Mouse (Mus musculus) heart, postnatal 0 days (tissue): ENCODE results near the gene Rps8. TPM values are rescaled to one million over a fixed set of nuclear protein-coding genes. Genes with fewer than 3 reads are reported as not detected.

Experiments used
- ATAC-seq: fragments of 200-750 bp; cut with Nextera tagmentation; 2 replicates; pipeline ENCODE4 v1.8.0; 2017; ENCODE audit warnings: low read depth, moderate number of reproducible peaks, moderate library complexity; ENCODE audit not compliant: insufficient read depth
- DNase-seq: peaks from one replicate; pipeline ENCODE4 v3.0.0-alpha.2; 2016; ENCODE audit warnings: low spot score
- H3K27ac ChIP-seq: fragments of 300-500 bp; sonication (generic); 2 replicates; pipeline ENCODE4 v1.5.1; 2014; ENCODE audit warnings: low read depth, mild to moderate bottlenecking
- H3K27me3 ChIP-seq: fragments of 300-500 bp; sonication (generic); 2 replicates; pipeline ENCODE4 v1.6.1; 2014; ENCODE audit warnings: low read length, mixed read lengths; ENCODE audit not compliant: control insufficient read depth, insufficient read depth
- H3K36me3 ChIP-seq: fragments of 300-500 bp; sonication (generic); replicated peaks from 2 replicates; pipeline ENCODE4 v1.6.1; 2014; ENCODE audit warnings: low read length, mixed read lengths; ENCODE audit not compliant: control insufficient read depth, insufficient read depth
- H3K4me1 ChIP-seq: fragments of 300-500 bp; sonication (generic); 2 replicates; pipeline ENCODE4 v1.6.1; 2014; ENCODE audit warnings: antibody characterized with exemption; ENCODE audit not compliant: control insufficient read depth, insufficient read depth
- H3K4me2 ChIP-seq: fragments of 300-500 bp; sonication (generic); 2 replicates; pipeline ENCODE4 v1.6.1; 2014; ENCODE audit warnings: low read depth, mild to moderate bottlenecking, low read length, moderate library complexity
- H3K4me3 ChIP-seq: fragments of 300-500 bp; sonication (generic); 2 replicates; pipeline ENCODE4 v1.5.1; 2014; ENCODE audit warnings: low read depth, low read length
- H3K9ac ChIP-seq: fragments of 300-500 bp; sonication (generic); replicated peaks from 2 replicates; pipeline ENCODE4 v1.6.1; 2014; ENCODE audit warnings: low read depth, low read length, mixed read lengths
- H3K9me3 ChIP-seq: fragments of 300-500 bp; sonication (generic); replicated peaks from 2 replicates; pipeline ENCODE4 v1.6.1; 2016; ENCODE audit warnings: low read length; ENCODE audit not compliant: control insufficient read depth
- CTCF ChIP-seq: IDR thresholded peaks from 2 replicates; pipeline ENCODE4 v1.5.1; 2016; ENCODE audit warnings: antibody characterized with exemption, control low read depth, low read depth
- EP300 ChIP-seq: IDR thresholded peaks from 2 replicates; pipeline ENCODE4 v1.6.1; 2016; ENCODE audit warnings: antibody characterized with exemption, low read depth
- WGBS: fragments of 180-500 bp; shearing (Covaris S2); extraction: QIAGEN DNeasy Blood & Tissue Kit; methylation state at CpG from one replicate; pipeline ENCODE4 v1.1.7; 2014; 5-methylcytosine and 5-hydroxymethylcytosine counted together
- polyA plus RNA-seq: library from polyadenylated mRNA; unstranded; fragments of >200 nt; fragmentation: Nextera tagmentation; extraction: Ambion mirVana; gene quantifications from 2 replicates; pipeline ENCODE4 v1.2.1, GENCODE M21; 2015
- total RNA-seq: library from RNA; depleted of rRNA; stranded (reverse); fragments of >200 nt; gene quantifications from 2 replicates; pipeline ENCODE4 v1.2.3, GENCODE M21; 2014; ENCODE audit warnings: low replicate concordance

Gene Rps8
- total and polyA plus RNA-seq, 2 experiments from 2014 or later, result 456 to 752 TPM

DNA sequence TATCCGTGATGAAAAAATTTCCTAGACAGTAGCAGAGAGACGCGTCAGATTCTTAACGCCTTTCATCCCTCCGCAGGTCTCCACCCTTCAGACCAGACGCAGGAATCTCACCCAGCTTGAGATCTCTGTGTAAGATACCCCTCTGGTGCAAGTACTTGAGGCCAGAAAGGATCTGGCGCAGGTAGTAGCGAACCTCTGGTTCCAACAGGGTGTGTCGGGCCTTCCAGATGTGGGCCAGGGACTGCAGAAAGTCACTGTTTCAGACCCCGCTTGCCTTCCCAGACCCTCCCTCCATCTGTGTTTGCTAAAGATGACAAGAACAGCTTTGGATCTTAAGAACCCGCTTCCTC, 23.3 kb downstream of the Rps8 start:
- TF ChIP-seq EP300 (no peak), CTCF (no peak)
- DNase-seq (no peak), ATAC-seq (no peak)
- Histone ChIP-seq H3K4me1 (0 out of 2 replicates have a peak, but pooled peaks cover 4% of the 10 kb centered on the region), H3K27me3 (peaks cover 9% of the 10 kb centered on the region; the same call in 1 of the 2 replicates), H3K4me2 (peak overlapping the region; percentile 78), H3K9me3 (no peaks in the 10 kb centered on the region), H3K27ac (no peak overlapping the region), H3K9ac (no peak overlapping the region), H3K36me3 (0 out of 2 replicates have a peak, but pooled peaks cover 8% of the 10 kb centered on the region), H3K4me3 (peak overlapping the region; percentile 70)
- WGBS, result 34% methylated on average over 11 of the region's 11 CpGs

GRCm38 (mm10) chr4:117131890-117132793, 23.9 kb downstream of the Rps8 start:
- 0 out of 2 replicates have a peak, but pooled peaks cover 8% of the 10 kb centered on the region for H3K36me3 ChIP-seq
- ATAC-seq (no peak), DNase-seq (no peak)
- 43% methylated on average over 7 of the region's 7 CpGs for WGBS
- no peak overlapping the region for H3K9ac ChIP-seq
- H3K4me1 ChIP-seq, result 0 out of 2 replicates have a peak, but pooled peaks cover 4% of the 10 kb centered on the region
- no peaks in the 10 kb centered on the region for H3K9me3 ChIP-seq
- peak overlapping the region; percentile 70; the same call in 1 of the 2 replicates for H3K4me3 ChIP-seq
- TF ChIP-seq EP300 (no peak), CTCF (no peak)
- peaks cover 9% of the 10 kb centered on the region; the same call in 1 of the 2 replicates for H3K27me3 ChIP-seq
- peak overlapping the region; percentile 78 for H3K4me2 ChIP-seq
- H3K27ac ChIP-seq, result no peak overlapping the region

DNA sequence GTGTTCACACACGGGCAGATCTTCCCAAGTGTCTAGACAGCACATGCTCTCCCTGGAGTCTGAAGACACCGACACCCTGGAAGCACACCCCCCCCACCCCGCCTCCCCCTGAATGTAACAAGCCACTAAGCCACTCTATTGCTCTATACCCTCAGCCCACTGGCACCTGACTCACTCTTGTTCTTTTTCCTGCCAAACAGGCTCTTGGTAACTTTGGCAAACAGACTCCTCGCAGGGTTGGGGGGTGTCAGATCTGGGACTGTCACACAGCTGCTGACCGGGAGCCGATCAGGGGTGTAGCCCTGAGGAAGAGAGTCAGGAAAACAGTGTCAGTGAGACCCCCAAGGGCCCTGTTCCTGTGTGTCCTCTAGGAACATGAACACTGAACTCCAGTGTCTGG, 24.8 kb downstream of the Rps8 start:
- Histone ChIP-seq H3K4me1 (0 out of 2 replicates have a peak, but pooled peaks cover 4% of the 10 kb centered on the region), H3K9ac (no peak overlapping the region), H3K27me3 (peaks cover 9% of the 10 kb centered on the region; the same call in 1 of the 2 replicates), H3K4me3 (no peak overlapping the region), H3K27ac (no peak overlapping the region), H3K36me3 (0 out of 2 replicates have a peak, but pooled peaks cover 8% of the 10 kb centered on the region), H3K4me2 (no peak overlapping the region), H3K9me3 (no peaks in the 10 kb centered on the region)
- ATAC-seq (no peak), DNase-seq (no peak)
- no peak for TF ChIP-seq CTCF
- no peak for TF ChIP-seq EP300
- WGBS, result 74% methylated on average over 6 of the region's 6 CpGs

DNA sequence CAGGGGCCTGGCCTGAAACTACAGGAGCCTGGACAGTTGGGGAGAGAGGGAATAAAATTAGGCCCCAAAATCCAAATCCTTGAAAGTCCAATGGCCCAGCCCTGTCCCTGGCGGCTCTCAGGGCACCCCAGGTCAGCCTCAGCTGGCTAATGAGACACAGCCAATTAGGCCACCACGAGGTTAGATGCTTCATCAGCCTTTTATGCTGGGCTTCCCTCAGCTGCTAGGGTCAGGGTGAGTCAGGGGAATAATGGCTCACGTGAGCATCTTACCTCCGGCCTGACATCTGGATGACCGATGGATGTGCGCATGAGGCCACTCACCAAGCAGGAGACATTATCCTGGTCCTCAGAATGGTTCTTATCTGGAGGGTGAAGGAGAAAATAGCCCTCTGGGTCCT, 25.3 kb downstream of the Rps8 start:
- no peak overlapping the region for H3K4me3 ChIP-seq
- whole genome bisulfite sequencing, result 80% methylated on average over 6 of the region's 6 CpGs
- no peak for ATAC-seq

GRCm38 (mm10) chr4:117127991-117128686, 27.9 kb downstream of the Rps8 start:
- ATAC-seq (no peak), DNase-seq (no peak)
- Histone ChIP-seq H3K4me2 (no peak overlapping the region), H3K4me1 (0 out of 2 replicates have a peak, but pooled peaks cover 6% of the 10 kb centered on the region), H3K27me3 (peaks cover 7% of the 10 kb centered on the region; the same call in 1 of the 2 replicates), H3K9ac (no peak overlapping the region), H3K36me3 (0 out of 2 replicates have a peak, but pooled peaks cover 8% of the 10 kb centered on the region), H3K27ac (no peak overlapping the region), H3K9me3 (no peaks in the 10 kb centered on the region), H3K4me3 (no peak overlapping the region)
- 85% methylated on average over 33 of the region's 33 CpGs for WGBS
- TF ChIP-seq EP300 (no peak), CTCF (no peak)

More for the DNA sequence above, 25.3 kb downstream of the Rps8 start:
- Histone ChIP-seq H3K9me3 (no peaks in the 10 kb centered on the region), H3K4me2 (no peak overlapping the region), H3K27me3 (peaks cover 9% of the 10 kb centered on the region; the same call in 1 of the 2 replicates), H3K36me3 (0 out of 2 replicates have a peak, but pooled peaks cover 8% of the 10 kb centered on the region), H3K9ac (no peak overlapping the region), H3K27ac (no peak overlapping the region), H3K4me1 (0 out of 2 replicates have a peak, but pooled peaks cover 4% of the 10 kb centered on the region)
- DNase-seq, result no peak
- no peak for TF ChIP-seq CTCF
- TF ChIP-seq EP300, result no peak
